Mouse (Mus musculus) CD4-positive, CD25-positive, alpha-beta regulatory T cell, adult 9 weeks (primary cell): ENCODE data around the gene Omd. TPM values are rescaled to one million over a fixed set of nuclear protein-coding genes. Genes with fewer than 3 reads are reported as not detected.

ENCODE experiments used
- polyA plus RNA-seq: library from polyadenylated mRNA; unstranded; fragments of 100-300 nt; shearing (Covaris generic); gene quantifications from one replicate; pipeline ENCODE4 v1.2.1, GENCODE M21; 2017

Gene Omd
- 0.12 TPM for polyA plus RNA-seq

GRCm38 (mm10) chr13:49581541-49582530 lies at the start of gene Omd:
Gene Omd, plus strand, starts transcription at chr13:49582462.

GRCm38 (mm10) chr13:49544279-49544678 lies 38.0 kb upstream of the Omd start, which contains the start of gene Aspn:
Gene Aspn, plus strand, starts transcription at chr13:49544443.

GRCm38 (mm10) chr13:49607714-49608113 lies 25.5 kb downstream of the Omd start, which contains the start of gene Ogn:
Gene Ogn, plus strand, starts transcription at chr13:49608046.

Other genes starting within 250 kb of the Omd start
- gene Bicd2, start 240.9 kb upstream of the Omd start, polyA plus RNA-seq = 8.9 TPM
- gene Ippk, start 161.2 kb upstream of the Omd start, polyA plus RNA-seq = 13.2 TPM
- gene Tes3-ps, start 89.1 kb upstream of the Omd start, polyA plus RNA-seq = 4.7 TPM
- 0.11 TPM for gene Ecm2, start 77.7 kb upstream of the Omd start, polyA plus RNA-seq
- not detected for gene Aspn, start 38.0 kb upstream of the Omd start, polyA plus RNA-seq
- 0.29 TPM for gene Ogn, start 25.6 kb downstream of the Omd start, polyA plus RNA-seq
- gene Cenpp, start 70.3 kb downstream of the Omd start, polyA plus RNA-seq = 1.9 TPM
- gene Nol8, start 70.6 kb downstream of the Omd start, polyA plus RNA-seq = 57.6 TPM
- gene Iars, start 99.6 kb downstream of the Omd start, polyA plus RNA-seq = 65.4 TPM
- gene Gm30302, start 216.5 kb downstream of the Omd start, polyA plus RNA-seq = not detected